Mouse (Mus musculus) stomach, postnatal 0 days (tissue): Measurements from ENCODE around the gene Enoph1.

Source experiments
- CTCF ChIP-seq: IDR thresholded peaks from 2 replicates; pipeline ENCODE4 v1.5.1; 2016; ENCODE audit warnings: antibody characterized with exemption, low read depth, mild to moderate bottlenecking, moderate library complexity
- EP300 ChIP-seq: optimal IDR thresholded peaks from 2 replicates; pipeline ENCODE3; 2016; ENCODE audit warnings: antibody characterized with exemption

DNA sequence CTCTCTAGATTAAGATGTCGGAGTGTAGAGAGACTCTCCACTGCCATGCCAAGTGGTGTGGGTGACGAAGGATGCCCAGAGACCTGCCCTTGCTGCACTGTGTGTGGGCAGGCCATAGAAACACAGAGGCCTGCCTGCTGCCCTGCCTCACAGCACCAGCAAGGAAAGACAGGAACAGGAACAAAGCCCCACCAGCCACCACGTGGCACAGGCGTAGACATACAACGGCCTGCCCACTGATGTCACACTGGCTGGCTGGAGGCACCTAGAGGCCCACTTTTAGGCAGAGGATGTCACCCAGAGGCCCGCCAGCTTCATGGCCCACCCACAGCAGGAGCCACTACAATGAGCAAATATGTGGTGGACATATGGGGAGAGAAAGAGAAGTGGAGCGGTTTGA is 39.7 kb upstream of the Enoph1 start:
- no peak for TF ChIP-seq EP300
- TF ChIP-seq CTCF: no peak
